13 mouse cellular contexts compared by ENCODE assay signal in genomic region chr5:99224571-99225011, GRCm38 (mm10).
DNase-seq lines count a peak whose midpoint lies in the region; ATAC-seq and TF ChIP-seq lines count a peak whose summit lies in the region.
"Had no signal": no experiment of that assay in that cellular context is flagged by ENCODE, and none has a peak within 500 bp of the region (broad histone marks: within the 10 kb centered on the region; RNA-seq: fewer than 3 reads in every experiment).

No protein-coding gene starts in this region.

- no peak; the same call in 1 of the 2 replicates for ATAC-seq in kidney, postnatal 0 days (replicated peaks; ENCODE audit: low FRiP score, low read depth)
- peak; percentile 63; the same call in 1 of the 2 replicates for ATAC-seq in embryonic facial prominence, embryonic 14.5 days (ENCODE audit: low read depth)
- ATAC-seq in megakaryocyte-erythroid progenitor cell, adult 5-6 weeks (replicated peaks; ENCODE audit: low FRiP score, low TSS enrichment, poor library complexity, severe bottlenecking) = no peak
- no peak for ATAC-seq in erythroblast, adult 5-6 weeks (replicated peaks; ENCODE audit: low FRiP score, poor library complexity, severe bottlenecking)
- ATAC-seq: CD4-positive, CD25-positive, alpha-beta regulatory T cell, adult 4 months had no signal

- DNase-seq in embryo, embryonic 11 days = peak; percentile 22
- DNase-seq in embryo, embryonic 10 days (ENCODE audit: low spot score) = no peak
- peak; percentile 47 for DNase-seq in kidney, postnatal 0 days (ENCODE audit: low spot score)
- DNase-seq in kidney, postnatal 36 days = no peak
- DNase-seq in 3T3-L1 (ENCODE audit: low read depth, low spot score) = peak; percentile 62
- DNase-seq in embryonic facial prominence, embryonic 14.5 days (ENCODE audit: low spot score) = peak; percentile 20
- DNase-seq: kidney, adult 8-10 months; lung, adult 2 months; right cerebral cortex, postnatal 14 days had no signal

- TF ChIP-seq CTCF in kidney, postnatal 0 days (IDR thresholded peaks at IDR 0.05; ENCODE audit: low read depth) = no peak

- H3K9me3 ChIP-seq in kidney, postnatal 0 days (replicated peaks; ENCODE audit: low read length) = no peaks in the 10 kb centered on the region
- peaks cover 6% of the 10 kb centered on the region; the same call in 1 of the 2 replicates for H3K9me3 ChIP-seq in embryonic facial prominence, embryonic 14.5 days (ENCODE audit: control insufficient read depth, low read length)
- H3K9me3 ChIP-seq: stomach, embryonic 15.5 days had no signal

- H3K4me1 ChIP-seq in kidney, postnatal 0 days (replicated peaks; ENCODE audit: insufficient read depth, low read length) = 0 out of 2 replicates have a peak, but pooled peaks cover 5% of the 10 kb centered on the region
- peaks cover 7% of the 10 kb centered on the region; the same call in 1 of the 2 replicates for H3K4me1 ChIP-seq in embryonic facial prominence, embryonic 14.5 days (ENCODE audit: control insufficient read depth, insufficient read depth, low read length)
- H3K4me1 ChIP-seq: stomach, embryonic 15.5 days had no signal

- H3K36me3 ChIP-seq in kidney, postnatal 0 days (ENCODE audit: insufficient read depth, low read length) = peaks cover 23% of the 10 kb centered on the region
- H3K36me3 ChIP-seq in embryonic facial prominence, embryonic 14.5 days (ENCODE audit: control insufficient read depth, insufficient read depth, low read length) = peaks cover 42% of the 10 kb centered on the region

- H3K4me3 ChIP-seq in kidney, postnatal 0 days (replicated peaks; ENCODE audit: low read depth, low read length) = no peak overlapping the region
- H3K4me3 ChIP-seq in embryonic facial prominence, embryonic 14.5 days (ENCODE audit: low read depth, low read length) = no peak overlapping the region
- H3K4me3 ChIP-seq: stomach, embryonic 15.5 days had no signal

- H3K27me3 ChIP-seq in kidney, postnatal 0 days (ENCODE audit: insufficient read depth, low read length) = no peaks in the 10 kb centered on the region
- H3K27me3 ChIP-seq in embryonic facial prominence, embryonic 14.5 days (replicated peaks; ENCODE audit: control insufficient read depth, insufficient read depth, low read length) = no peaks in the 10 kb centered on the region
- H3K27me3 ChIP-seq: stomach, embryonic 15.5 days had no signal

- WGBS in kidney, postnatal 0 days = 26% methylated on average over 5 of the region's 5 CpGs
- WGBS in embryonic facial prominence, embryonic 14.5 days = 56% methylated on average over 5 of the region's 5 CpGs

- 0 out of 2 replicates have a peak overlapping the region, but pooled peaks have one; percentile 44 for H3K27ac ChIP-seq in kidney, postnatal 0 days
- no peak overlapping the region for H3K27ac ChIP-seq in embryonic facial prominence, embryonic 14.5 days (replicated peaks; ENCODE audit: low read depth, low read length)
- H3K27ac ChIP-seq: stomach, embryonic 15.5 days had no signal

- no peak overlapping the region for H3K4me2 ChIP-seq in kidney, postnatal 0 days (ENCODE audit: low read length)
- no peak overlapping the region for H3K4me2 ChIP-seq in embryonic facial prominence, embryonic 14.5 days (ENCODE audit: low read depth, low read length)
- H3K4me2 ChIP-seq: stomach, embryonic 15.5 days had no signal

- no peak overlapping the region for H3K9ac ChIP-seq in kidney, postnatal 0 days (ENCODE audit: low read depth, low read length)
- H3K9ac ChIP-seq in embryonic facial prominence, embryonic 14.5 days (ENCODE audit: low read depth, low read length) = no peak overlapping the region
- H3K9ac ChIP-seq: stomach, embryonic 15.5 days had no signal

Comparison
In these comparisons a context has a peak if more than half of its experiments do, and no peak if none do; other contexts are left out.
1. DNase-seq: peak in embryo, embryonic 11 days (single experiment), kidney, postnatal 0 days (single experiment), 3T3-L1 (single experiment) and embryonic facial prominence, embryonic 14.5 days (single experiment); none in embryo, embryonic 10 days (single experiment) and kidney, postnatal 36 days (0 of 2).